Mouse (Mus musculus) brain, embryonic 18.5 days (tissue): ENCODE data around the gene Maml1.

Source experiments
- DNase-seq: peaks from one replicate; pipeline ENCODE4 v3.0.0-alpha.2; 2012; ENCODE audit warnings: low read depth, low spot score

The Maml1 gene

GRCm38 (mm10) chr11:50280053-50280452 is 12.1 kb downstream of the Maml1 start:
- no peak for DNase-seq

- no peak for DNase-seq
Measured at GRCm38 (mm10) chr11:50279005-50279404, 13.1 kb downstream of the Maml1 start.

GRCm38 (mm10) chr11:50277706-50278105 is 14.4 kb downstream of the Maml1 start:
- no peak for DNase-seq

- no peak for DNase-seq
Measured at GRCm38 (mm10) chr11:50277025-50277424, 15.1 kb downstream of the Maml1 start.

GRCm38 (mm10) chr11:50275568-50276151 is 16.5 kb downstream of the Maml1 start:
- DNase-seq: no peak

- no peak for DNase-seq
Measured at GRCm38 (mm10) chr11:50275077-50275476, 17.0 kb downstream of the Maml1 start.

GRCm38 (mm10) chr11:50272819-50273218 is 19.3 kb downstream of the Maml1 start:
- no peak for DNase-seq

- DNase-seq: no peak
Measured at GRCm38 (mm10) chr11:50269885-50270284, 22.2 kb downstream of the Maml1 start.

GRCm38 (mm10) chr11:50269163-50269562 is 22.9 kb downstream of the Maml1 start:
- DNase-seq: no peak

- DNase-seq: no peak
Measured at GRCm38 (mm10) chr11:50266997-50267396, 25.1 kb downstream of the Maml1 start.

- DNase-seq: no peak
Measured at GRCm38 (mm10) chr11:50265931-50266330, 26.2 kb downstream of the Maml1 start.

- DNase-seq: no peak
Measured at GRCm38 (mm10) chr11:50263198-50263597, 28.9 kb downstream of the Maml1 start.

GRCm38 (mm10) chr11:50262020-50262419 is 30.1 kb downstream of the Maml1 start:
- no peak for DNase-seq

GRCm38 (mm10) chr11:50258310-50258709 is 33.8 kb downstream of the Maml1 start:
- no peak for DNase-seq

GRCm38 (mm10) chr11:50256615-50257014 is 35.5 kb downstream of the Maml1 start:
- DNase-seq: no peak

GRCm38 (mm10) chr11:50254010-50254580 is 38.0 kb downstream of the Maml1 start:
- DNase-seq: no peak

- no peak for DNase-seq
Measured at GRCm38 (mm10) chr11:50253393-50253792, 38.7 kb downstream of the Maml1 start.

GRCm38 (mm10) chr11:50252684-50253265 is 39.3 kb downstream of the Maml1 start:
- DNase-seq: no peak

GRCm38 (mm10) chr11:50252166-50252565 is 39.9 kb downstream of the Maml1 start:
- no peak for DNase-seq

- DNase-seq: no peak
Measured at GRCm38 (mm10) chr11:50248473-50249171, 43.5 kb downstream of the Maml1 start.

- no peak for DNase-seq
Measured at GRCm38 (mm10) chr11:50245269-50245668, 46.8 kb downstream of the Maml1 start.

- DNase-seq: no peak
Measured at GRCm38 (mm10) chr11:50243926-50244325, 48.2 kb downstream of the Maml1 start.
